Mouse (Mus musculus): ENCODE measurements around the gene Shtn1. TPM values are rescaled to one million over a fixed set of nuclear protein-coding genes. Genes with fewer than 3 reads are reported as not detected.

The Shtn1 gene
- polyA plus RNA-seq (2012; rRNA removed): 28.1 and 31.1 TPM in 2 replicates

DNA sequence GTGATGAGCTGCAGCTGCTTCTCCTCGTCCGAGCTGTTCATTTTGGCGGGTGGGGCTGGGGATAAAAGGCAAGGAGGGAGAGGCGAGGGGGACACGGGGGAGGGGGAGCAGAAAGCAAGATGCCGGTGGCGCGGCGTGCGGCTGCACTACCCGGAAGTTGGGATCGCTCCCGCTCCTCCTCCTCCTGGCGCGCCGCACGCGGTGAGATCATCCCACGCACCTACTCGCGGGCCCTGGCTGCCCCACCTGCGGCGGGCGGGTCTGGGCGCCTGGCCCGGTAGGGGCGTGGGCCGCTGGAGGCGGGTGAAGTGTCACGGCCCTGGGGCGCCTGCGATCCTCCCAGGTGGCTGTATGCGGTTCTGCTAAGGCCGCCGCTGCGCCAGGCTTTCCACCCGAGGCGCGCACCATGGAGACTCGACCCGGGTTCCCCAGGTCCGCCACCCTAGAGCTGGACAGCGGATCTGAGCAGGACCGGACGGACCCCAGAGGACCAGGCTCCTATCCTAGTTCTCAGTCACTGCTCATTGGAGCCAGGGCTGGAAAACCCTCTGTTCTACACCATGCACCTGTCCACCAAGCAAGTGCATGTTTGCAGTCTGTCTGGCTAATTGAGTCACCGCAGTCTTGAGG lies at the start of gene Shtn1:
TSS of gene Shtn1 (minus strand) at position 629 of the 630 bp plus-strand sequence.
- DNase-seq (ENCODE audit: extremely low spot score in 1 of 2, low spot score in 1 of 2): peak; percentile 23 to 71

DNA sequence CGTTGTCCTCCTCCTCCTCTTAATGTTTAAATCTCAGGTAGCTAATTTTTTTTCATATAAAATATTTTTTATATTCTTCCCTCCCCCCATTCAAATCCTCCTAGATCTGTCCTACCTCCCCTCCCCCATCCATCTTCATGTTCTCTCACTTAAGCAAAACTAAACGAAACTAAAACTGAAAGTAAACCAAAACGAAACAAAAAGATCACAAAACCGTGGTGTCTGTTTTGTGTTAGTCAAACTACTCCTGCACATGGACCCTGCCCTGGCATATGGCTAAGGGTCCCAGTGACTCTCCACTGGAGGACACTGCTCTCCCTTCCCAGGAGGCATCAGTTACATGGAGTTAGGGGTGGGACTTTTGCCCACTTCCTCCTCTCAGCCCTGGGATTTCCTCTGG lies 38.3 kb upstream of the Shtn1 start:
- no peak for DNase-seq (ENCODE audit: extremely low spot score in 1 of 2, low spot score in 1 of 2)

DNA sequence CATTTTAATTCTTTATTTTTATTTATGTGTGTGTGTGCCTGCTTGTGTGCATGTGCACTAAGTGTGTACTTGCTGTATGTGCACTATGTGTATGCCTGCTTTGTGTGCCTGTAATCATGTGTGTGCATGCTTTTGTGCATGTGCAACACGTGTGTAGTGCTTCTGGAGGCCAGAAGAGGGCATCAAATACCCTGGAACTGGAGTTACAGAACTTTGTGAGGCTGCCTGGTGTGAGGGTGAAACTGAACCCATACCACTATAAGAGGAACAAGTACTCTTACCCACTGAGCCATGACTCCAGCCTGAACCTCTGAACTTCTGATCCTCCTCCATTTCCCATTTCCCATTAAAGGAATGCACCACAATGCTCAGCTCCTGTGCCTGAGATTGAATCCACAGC lies 34.0 kb upstream of the Shtn1 start:
- DNase-seq (ENCODE audit: extremely low spot score in 1 of 2, low spot score in 1 of 2): no peak

DNA sequence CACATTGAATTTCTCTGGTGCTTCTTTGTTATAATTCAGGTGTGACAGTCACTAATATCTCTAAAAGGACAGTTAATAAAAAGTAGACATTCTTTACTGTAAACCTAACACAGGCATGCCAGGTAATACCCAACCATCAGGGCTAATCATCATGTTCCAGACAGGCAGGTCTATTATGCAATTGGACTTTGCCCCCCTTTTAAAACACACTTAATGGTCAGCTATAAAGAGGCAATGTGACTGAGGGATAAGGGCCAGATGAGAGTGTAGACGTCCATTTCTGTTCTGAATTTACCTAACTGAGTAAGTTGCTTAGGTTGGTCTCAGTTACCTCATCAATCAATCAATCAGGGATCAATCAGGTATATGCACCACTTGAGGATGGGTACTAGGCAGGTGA lies 22.4 kb upstream of the Shtn1 start:
- no peak for DNase-seq (ENCODE audit: extremely low spot score in 1 of 2, low spot score in 1 of 2)

DNA sequence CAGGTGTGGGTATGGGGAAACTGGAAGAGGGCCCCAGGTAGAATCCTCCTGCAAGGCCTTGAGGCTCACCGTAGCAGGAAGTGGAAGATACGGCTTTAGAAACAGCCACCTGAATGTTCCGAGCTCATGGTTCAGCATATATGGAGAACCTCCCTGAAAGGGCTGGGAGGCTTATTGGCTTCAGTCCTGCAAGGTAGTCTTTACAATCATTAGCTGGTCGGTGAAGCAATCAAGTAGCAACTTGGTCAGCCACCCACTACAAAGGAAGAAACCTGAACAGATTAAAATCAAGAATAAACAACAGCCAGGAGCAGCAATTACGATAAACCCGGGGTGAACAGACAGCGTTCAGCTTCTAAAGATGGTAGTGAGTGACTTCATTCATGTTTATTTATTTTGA lies 16.4 kb upstream of the Shtn1 start:
- no peak for DNase-seq (ENCODE audit: extremely low spot score in 1 of 2, low spot score in 1 of 2)

DNA sequence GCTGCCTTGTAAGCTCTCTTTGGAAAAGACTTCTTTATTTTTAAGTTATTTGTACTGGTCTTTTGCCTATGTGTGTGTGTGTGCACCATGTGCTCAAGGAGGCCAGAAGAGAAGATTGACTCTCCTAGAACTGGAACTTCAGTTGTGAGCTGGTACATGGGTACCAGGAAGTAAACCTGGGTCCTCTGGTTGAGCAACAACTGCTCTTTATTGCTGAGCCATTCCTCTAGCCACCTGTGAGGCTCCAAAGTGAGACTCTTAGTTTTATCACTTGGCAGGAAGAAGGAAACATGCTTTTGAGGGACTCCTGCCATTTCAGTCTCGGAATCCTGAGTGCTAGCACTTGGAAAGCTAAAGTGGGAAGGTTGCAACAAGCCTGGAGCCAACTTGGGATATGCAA lies 14.4 kb upstream of the Shtn1 start:
- no peak for DNase-seq (ENCODE audit: extremely low spot score in 1 of 2, low spot score in 1 of 2)

DNA sequence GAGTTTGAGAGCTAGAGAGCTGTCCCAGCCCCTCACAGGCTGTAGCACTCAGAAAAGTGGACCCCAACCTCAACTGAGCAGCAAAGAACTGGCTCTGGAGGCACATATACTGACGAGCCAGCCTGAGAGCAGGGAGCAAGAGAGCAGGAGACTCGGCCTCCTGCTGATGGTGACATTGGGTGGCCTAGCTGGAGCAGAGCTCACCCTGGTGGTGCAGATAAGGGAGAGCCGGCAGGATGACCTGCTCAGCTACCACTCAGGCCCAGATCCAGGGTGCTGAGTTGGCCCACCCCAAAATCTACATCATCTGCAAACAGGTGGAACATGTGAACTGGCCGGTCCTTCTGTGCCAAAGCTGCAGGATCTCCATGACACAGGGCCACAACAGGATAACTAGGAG lies 8.4 kb upstream of the Shtn1 start:
- no peak for DNase-seq (ENCODE audit: extremely low spot score in 1 of 2, low spot score in 1 of 2)

DNA sequence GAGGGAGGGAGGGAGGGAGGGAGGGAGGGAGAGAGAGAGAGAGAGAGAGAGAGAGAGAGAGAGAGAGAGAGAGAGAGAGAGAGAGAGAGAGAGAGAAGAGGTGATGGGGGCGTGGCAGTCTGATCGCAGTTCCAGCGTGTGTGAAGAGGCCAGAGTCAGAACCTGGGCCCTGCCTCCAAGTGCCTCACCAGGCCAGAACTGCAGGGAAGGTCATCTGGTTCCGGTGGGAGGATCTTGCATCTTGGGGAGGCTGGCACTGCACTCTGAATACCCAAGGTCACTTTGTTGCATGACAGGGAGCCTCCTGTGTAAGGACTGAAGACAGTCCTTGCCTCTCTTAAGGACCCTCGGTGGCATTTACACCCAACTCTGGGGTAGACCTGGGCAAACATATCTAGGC lies 231 bp upstream of the Shtn1 start:
- no peak for DNase-seq (ENCODE audit: extremely low spot score in 1 of 2, low spot score in 1 of 2)

DNA sequence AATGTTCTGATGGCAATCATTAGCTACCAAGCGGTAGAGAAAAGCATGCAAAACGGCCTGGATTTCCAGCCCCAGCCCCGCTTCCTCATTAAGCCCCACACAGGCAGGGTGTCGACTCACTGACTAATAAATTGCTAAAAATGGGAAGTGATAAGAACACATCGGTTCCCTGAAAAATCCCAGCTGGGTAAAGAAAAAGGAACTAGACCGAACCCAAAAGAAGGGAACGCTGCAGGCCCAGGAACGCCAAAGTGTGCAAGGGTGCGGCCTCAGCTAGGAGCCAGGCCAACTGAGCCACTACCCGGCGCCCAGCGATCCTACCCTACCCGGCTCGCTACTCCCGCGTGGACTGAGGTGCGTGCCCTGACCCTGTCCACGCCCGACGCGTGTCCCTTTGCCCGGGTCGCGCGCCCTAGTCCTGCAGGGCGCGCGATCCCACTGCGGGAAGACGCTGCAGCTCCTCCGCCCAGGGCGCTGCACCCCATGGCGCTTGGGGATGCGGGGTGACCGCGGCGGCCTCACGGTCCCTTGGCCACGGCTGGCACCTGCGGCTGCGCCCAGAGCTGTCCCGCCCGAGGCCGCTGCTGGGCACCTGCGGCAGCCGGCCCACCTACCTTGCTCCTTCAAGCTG lies 944 bp downstream of the Shtn1 start:
- no peak for DNase-seq (ENCODE audit: extremely low spot score in 1 of 2, low spot score in 1 of 2)

DNA sequence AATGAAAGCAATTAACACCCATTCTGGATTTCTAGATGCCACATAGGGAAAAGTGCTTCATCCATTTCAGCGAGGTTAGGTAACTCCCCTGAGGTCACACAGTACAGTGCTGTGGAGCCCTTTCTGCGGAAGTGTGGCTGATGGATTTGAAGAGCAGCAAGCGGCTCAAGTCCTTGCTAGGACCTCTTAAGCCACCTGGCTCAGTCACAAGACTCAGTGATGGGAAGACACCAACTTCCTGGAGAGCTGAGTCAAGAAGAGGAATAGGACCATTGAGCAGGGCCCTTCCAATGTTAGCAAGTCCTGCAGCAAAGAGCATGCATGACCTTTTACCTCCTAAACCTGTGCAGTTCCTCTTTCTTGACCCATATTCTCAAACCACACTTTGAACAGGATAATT lies 1.5 kb downstream of the Shtn1 start:
- DNase-seq (ENCODE audit: extremely low spot score in 1 of 2, low spot score in 1 of 2): no peak

DNA sequence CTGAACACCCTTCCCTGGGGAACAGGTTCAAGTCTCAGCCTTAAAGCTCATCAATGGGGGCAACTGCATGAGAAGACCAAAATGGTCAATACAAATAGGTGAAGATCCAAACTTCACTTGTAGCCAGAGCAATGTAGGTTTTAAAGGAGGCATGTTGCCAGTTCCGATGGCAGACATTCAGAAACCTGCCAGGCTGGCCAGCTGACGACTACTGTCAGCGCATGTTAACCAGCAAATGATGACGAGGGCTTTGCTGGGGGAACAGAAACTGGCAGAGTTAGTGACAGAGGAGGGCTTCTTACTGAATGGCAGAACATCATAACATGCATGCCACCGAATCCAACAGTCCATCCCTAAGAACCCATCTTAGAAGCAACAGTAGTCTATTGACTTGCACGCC lies 2.9 kb downstream of the Shtn1 start:
- DNase-seq (ENCODE audit: extremely low spot score in 1 of 2, low spot score in 1 of 2): no peak

DNA sequence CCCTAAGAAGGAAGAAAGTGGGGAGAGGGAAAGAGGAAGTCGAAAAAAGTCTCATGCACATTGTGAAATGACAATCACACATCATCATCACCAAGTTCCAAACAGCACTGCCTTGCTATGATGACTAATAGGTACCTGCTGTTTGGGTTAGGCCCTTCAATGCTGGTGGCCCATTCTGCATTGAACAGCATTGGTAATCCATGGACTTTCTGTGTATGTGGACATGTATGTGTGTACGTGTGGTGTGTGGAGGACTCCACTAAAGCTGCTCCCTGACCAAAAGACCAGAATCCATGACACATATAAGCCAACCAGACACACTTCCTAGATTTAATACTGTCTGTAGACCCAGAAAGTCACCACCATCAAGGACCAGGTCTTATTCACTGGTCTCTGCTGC lies 3.9 kb downstream of the Shtn1 start:
- DNase-seq (ENCODE audit: extremely low spot score in 1 of 2, low spot score in 1 of 2): no peak

DNA sequence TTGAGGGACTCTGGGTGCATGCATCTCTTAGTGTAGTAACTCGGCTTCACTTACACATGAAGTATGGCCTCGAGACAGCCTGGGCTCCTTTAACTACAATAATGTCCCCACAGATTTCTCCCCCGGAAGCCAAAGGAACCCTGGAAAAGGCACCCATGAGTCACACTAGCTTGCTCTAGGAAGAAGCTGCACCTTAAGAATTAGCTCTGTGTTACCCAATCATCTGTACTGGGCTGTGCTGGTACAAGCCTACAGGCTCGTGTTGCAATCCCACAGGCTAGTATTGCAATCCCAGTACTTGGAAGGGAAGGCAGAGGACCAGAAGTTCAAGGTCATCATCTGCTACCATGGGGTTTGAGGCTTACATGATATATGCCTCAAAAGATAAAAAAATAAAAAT lies 4.5 kb downstream of the Shtn1 start:
- DNase-seq (ENCODE audit: extremely low spot score in 1 of 2, low spot score in 1 of 2): no peak

DNA sequence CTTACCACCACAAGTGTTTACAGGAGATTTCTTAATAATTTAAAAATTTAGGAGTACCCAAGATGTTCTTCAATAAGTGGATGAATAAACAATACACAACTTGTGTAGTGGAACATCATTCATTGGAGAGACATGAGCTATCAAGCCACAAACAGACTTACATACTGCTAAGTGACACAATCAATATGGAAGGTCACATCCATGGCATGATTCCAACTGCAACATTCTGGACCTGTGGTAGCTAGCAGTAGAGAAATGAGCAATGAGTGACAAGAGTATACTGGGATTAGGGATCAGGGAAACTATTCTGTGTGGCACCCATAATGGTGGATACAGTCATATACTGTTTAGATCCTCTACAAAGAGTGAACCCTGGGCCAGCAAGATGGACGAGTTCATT lies 8.2 kb downstream of the Shtn1 start:
- DNase-seq (ENCODE audit: extremely low spot score in 1 of 2, low spot score in 1 of 2): no peak

DNA sequence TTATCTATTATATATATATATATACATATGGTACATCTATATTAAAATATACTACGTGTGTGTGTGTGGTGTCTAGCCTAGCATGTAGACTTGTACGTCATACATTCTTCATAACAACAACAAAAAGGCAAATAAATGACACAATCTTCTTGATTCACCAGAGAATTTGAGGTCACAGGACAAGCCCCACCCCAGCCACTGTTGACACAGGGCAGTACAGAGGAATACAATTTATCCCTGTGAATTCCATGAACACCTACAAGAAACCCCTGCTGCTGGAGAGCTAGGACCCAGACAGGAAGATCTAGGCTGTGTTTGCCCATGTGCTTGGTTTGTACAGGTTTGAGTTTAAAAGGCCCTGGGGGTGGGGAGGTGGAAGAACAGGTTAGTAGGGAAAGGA lies 9.2 kb downstream of the Shtn1 start:
- DNase-seq (ENCODE audit: extremely low spot score in 1 of 2, low spot score in 1 of 2): no peak

DNA sequence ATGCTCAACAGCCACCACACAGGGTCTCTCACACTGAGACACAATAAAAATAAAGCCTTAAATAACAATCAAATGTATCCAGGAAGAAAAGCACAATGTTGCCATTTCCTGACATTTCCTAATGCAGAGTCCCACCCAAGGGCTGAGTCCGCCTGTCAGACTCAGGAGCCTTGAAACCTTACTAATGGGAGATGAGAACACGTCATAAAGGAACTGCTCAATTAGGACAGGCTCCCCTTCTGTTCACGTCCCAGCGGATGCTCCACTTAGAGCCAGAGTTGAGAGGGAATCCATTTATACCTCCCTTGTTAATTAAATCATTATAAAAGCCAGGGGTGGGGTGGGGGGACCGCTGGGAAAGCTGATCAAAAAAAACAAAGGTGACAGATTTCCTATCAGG lies 9.8 kb downstream of the Shtn1 start:
- no peak for DNase-seq (ENCODE audit: extremely low spot score in 1 of 2, low spot score in 1 of 2)

DNA sequence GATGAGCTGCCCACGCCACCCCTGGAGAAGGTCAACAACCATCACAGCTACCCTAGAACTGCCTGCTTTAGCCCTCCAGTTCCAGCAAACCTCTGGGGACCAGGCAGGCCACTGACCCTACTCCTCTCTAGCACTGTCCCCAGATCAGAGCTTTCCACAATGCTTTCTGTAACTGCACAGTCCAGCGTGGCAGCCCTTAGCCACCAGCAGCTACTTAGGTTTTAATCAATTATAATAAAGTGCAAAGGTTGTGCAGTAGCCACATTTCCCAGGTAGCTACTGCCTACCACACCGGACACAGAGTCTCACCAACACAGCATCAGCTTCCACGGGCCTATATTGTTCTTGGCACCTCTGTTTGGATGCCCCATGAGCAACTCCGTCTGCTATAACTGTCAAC lies 11.3 kb downstream of the Shtn1 start:
- no peak for DNase-seq (ENCODE audit: extremely low spot score in 1 of 2, low spot score in 1 of 2)

DNA sequence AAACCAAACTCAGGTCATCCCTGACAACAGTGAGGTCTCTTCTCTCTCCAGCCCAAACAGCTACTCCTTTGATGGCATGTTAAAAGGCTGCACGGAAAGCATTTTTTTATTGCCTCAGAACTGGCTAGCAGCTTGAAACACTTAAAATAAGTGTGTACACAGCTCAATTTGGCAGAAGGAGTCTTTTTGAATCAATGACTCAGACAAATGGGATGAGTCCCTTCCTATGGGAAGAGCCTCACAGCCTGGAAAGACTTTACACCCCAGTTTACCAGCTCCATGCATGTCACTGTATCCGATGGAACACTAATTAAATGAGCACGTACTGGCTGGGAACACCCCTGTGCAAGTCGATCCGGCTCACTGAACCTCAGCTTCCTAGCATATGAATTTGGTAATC lies 12.3 kb downstream of the Shtn1 start:
- peak in 1 of 2 experiments; percentile 42 for DNase-seq (ENCODE audit: extremely low spot score in 1 of 2, low spot score in 1 of 2)

DNA sequence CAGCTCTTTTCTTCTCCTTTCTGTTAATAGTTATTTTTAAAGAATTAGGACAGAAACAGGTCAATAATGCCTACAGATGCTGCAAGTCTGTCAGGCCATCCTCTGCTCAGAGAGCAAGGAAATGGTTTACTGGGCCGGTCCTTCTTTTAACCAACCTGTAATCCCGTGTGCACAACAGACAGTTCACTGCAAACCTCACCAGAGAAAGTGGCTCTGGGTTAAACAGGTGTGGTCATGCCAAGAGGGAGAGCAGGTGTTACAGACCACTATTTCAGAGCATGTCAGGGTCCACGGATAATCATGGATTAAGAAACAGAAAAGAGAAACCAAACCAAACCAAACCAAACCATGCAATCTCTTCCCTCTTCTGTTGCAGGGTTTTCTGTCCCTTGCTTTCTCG lies 17.8 kb downstream of the Shtn1 start:
- no peak for DNase-seq (ENCODE audit: extremely low spot score in 1 of 2, low spot score in 1 of 2)

DNA sequence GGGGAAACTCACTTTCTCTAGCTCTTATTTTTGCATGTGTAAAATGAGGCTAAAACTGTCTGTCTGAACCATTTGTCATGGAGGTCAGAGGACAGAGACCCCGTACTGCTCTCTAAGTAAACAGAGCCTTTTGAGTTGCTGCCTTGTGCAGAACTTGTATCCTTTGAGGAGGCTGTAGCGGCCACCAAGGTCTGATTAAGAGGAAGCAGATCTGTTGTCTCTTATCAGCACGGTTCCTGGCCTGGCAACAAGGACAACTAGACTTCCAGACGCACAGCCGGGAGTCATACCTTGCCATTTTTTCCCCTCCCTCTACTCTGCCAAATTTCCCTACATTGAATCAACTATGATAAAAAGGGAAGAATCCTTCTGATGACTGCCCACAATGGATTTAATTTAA lies 18.5 kb downstream of the Shtn1 start:
- no peak for DNase-seq (ENCODE audit: extremely low spot score in 1 of 2, low spot score in 1 of 2)

DNA sequence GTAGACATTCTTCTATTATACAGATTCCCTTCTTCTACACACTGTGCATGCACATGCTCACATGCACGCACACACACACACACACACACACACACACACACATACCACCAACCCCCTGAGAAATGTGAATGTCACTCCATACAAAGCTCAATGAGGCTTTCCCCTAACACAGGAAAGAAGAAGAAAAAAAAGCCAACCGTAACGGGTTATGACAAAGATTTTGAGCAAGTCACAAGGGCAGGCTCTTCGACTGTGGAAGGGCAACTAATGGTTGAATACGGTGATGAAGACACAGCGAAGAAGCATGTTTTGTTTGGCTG lies 21.3 kb downstream of the Shtn1 start:
- DNase-seq (ENCODE audit: extremely low spot score in 1 of 2, low spot score in 1 of 2): no peak

DNA sequence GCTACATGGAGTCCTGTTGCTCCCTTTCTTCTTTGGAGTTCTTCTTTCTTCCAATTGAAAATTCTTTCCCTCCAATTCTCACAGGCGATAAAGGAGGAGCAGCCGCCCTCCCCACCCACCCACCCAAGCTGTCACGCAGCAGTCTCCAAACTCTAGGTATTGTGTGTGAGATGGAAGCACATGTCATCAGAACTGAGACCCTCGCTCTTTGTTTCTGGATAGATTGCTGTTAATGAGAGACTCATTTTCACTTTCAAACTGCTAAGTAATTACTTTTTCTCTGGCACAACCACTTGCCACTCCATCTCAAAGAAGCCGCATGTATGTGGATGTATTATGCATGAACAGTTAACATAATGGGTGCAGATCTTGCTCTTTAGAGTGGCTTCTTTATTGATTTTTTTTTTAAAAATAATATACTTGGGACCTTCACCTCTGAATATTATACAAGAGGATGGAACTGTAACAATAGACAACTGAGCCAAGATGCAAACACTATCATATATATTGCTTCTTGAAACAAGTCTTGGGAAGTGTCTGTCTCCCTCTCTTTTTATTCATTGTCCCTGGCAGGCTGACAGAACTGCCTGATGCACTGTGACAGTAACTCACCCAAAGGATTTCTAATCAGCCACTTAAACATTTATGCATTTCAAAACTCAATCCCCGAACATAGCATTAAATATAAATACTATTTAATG lies 21.8 kb downstream of the Shtn1 start:
- no peak for DNase-seq (ENCODE audit: extremely low spot score in 1 of 2, low spot score in 1 of 2)
